Mouse (Mus musculus) cerebellum, postnatal 14 days (tissue): ENCODE measurements at regions not wholly inside any gene's neighbourhood (a gene's known extent, or its start where the extent isn't known, plus 50 kb on each side); places are given as distances from the start of the nearest gene placed in this dataset.

Source experiments
- DNase-seq, 2 experiments: peaks; one replicate each; pipeline ENCODE4 v3.0.0; 2021; ENCODE audit warnings: mixed read lengths in 2 of 2

- no peak for DNase-seq
Measured at GRCm38 (mm10) chr8:11091675-11092345, 83.6 kb upstream of the Irs2 start.

- peak; percentile 38 to 41 for DNase-seq
Measured at GRCm38 (mm10) chr8:11088946-11089665, 80.8 kb upstream of the Irs2 start.

- DNase-seq: no peak
Measured at GRCm38 (mm10) chr8:11085244-11085643, 77.0 kb upstream of the Irs2 start.

- peak in 1 of 2 experiments; percentile 22 for DNase-seq
Measured at GRCm38 (mm10) chr8:11084051-11084533, 75.8 kb upstream of the Irs2 start.

- DNase-seq: no peak
Measured at GRCm38 (mm10) chr8:11080813-11081212, 72.6 kb upstream of the Irs2 start.

- no peak for DNase-seq
Measured at GRCm38 (mm10) chr8:11079805-11080204, 71.5 kb upstream of the Irs2 start.

- DNase-seq: peak; percentile 30 to 46
Measured at GRCm38 (mm10) chr8:11077138-11077537, 68.9 kb upstream of the Irs2 start.

- no peak for DNase-seq
Measured at GRCm38 (mm10) chr8:11071162-11071561, 62.9 kb upstream of the Irs2 start.

- DNase-seq: no peak
Measured at GRCm38 (mm10) chr8:11067450-11067849, 59.2 kb upstream of the Irs2 start.

GRCm38 (mm10) chr8:11065990-11066389 is 57.7 kb upstream of the Irs2 start:
- DNase-seq: no peak

- DNase-seq: no peak
Measured at GRCm38 (mm10) chr8:11065303-11065702, 57.0 kb upstream of the Irs2 start.

- DNase-seq: no peak
Measured at GRCm38 (mm10) chr8:11063058-11063457, 54.8 kb upstream of the Irs2 start.

- no peak for DNase-seq
Measured at GRCm38 (mm10) chr8:11062348-11062946, 54.2 kb upstream of the Irs2 start.

GRCm38 (mm10) chr8:11061711-11062110 is 53.5 kb upstream of the Irs2 start:
- no peak for DNase-seq

GRCm38 (mm10) chr8:11060604-11061003 is 52.3 kb upstream of the Irs2 start:
- DNase-seq: no peak

- DNase-seq: no peak
Measured at GRCm38 (mm10) chr8:11058392-11058791, 50.1 kb upstream of the Irs2 start.
